Mouse (Mus musculus): ENCODE results near the gene Cntn3.

GRCm38 (mm10) chr6:102438353-102438752, 134.5 kb downstream of the Cntn3 start:
- TF ChIP-seq CTCF (IDR thresholded peaks at IDR 0.05; ENCODE audit: low read depth) (no peak), EP300 (IDR thresholded peaks at IDR 0.05; ENCODE audit: low read depth) (no peak)

Measured in heart, postnatal 0 days (tissue).